Mouse (Mus musculus) layer of hippocampus, postnatal 25 days (tissue): Measurements from ENCODE around the gene Ric3. TPM values are rescaled to one million over a fixed set of nuclear protein-coding genes. Genes with fewer than 3 reads are reported as not detected.
A peak's percentile ranks its signal among the peaks of the same experiment; 100 is the strongest.
"Not testable (repeated sequence)": the region's sequence is repeated elsewhere in the genome, so short reads cannot be mapped to it uniquely, and the experiment has no call there.

Experiments used
- DNase-seq, 2 experiments: peaks; one replicate each; pipeline ENCODE4 v3.0.0; 2022; ENCODE audit warnings: mixed read lengths in 2 of 2, low spot score in 1 of 2; ENCODE audit errors: extremely low spot score in 1 of 2
- total RNA-seq, 2 experiments: library from RNA; stranded (reverse); gene quantifications; 2 replicates each; pipeline ENCODE4 v1.2.3; 2021

Gene Ric3
- 10 to 100 TPM; 64.5 to 68.9 TPM for total RNA-seq

DNA sequence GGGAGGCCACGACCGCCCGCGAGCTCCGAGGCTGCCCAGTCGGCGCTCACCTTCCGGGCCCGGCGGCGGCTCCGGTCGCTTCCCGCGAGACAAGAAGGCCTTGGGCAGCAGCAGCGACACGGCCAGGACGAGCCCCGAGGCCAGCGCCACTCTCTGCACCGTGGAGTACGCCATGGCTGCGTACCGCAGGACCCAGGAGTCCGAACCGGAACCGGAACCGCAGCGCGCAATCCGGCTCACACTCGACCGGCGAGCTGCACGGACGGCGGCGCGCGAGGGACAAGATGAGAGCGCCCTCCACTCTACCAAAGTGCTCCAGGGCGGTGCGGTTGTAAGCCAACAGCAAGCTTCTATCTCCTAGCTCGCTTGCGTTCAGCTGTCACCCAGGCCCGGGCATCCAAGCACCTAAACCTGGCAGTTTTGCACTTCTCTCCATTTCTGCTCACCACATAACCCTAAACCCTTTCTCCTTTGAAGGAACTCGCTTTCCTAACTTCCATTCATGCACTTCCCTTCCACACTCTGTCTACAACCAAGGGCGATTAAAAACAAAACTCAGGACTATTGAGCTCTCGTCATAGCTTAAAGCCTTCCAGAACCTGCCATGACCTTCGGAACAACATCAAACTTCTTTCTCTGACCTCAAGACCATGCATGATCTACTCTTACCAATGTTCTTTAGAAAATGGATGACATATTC lies at the start of gene Ric3:
Gene Ric3 (minus strand): TSS at position 219 of the 700 bp plus-strand sequence.
- peak; percentile 85 to 86 for DNase-seq

DNA sequence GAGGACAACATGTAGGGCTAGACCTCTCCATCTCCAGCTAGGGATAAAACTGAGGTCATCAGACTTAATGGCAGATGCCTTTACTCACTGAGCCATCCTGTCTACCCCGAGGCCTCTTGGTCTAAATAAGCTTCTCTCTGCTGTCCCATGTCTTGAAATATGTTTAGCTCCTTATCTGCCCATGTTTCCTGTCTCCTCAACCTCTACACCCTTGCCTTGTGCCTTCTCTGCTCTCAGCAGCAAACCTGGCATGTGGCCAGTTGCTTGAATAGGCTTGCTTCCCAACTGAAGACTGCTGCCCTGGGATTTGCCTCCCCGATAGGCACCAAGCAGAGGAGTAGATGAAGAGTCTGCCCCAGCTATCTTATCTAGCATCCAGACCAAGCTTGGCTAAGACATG lies 48.4 kb upstream of the Ric3 start:
- DNase-seq, result no peak

DNA sequence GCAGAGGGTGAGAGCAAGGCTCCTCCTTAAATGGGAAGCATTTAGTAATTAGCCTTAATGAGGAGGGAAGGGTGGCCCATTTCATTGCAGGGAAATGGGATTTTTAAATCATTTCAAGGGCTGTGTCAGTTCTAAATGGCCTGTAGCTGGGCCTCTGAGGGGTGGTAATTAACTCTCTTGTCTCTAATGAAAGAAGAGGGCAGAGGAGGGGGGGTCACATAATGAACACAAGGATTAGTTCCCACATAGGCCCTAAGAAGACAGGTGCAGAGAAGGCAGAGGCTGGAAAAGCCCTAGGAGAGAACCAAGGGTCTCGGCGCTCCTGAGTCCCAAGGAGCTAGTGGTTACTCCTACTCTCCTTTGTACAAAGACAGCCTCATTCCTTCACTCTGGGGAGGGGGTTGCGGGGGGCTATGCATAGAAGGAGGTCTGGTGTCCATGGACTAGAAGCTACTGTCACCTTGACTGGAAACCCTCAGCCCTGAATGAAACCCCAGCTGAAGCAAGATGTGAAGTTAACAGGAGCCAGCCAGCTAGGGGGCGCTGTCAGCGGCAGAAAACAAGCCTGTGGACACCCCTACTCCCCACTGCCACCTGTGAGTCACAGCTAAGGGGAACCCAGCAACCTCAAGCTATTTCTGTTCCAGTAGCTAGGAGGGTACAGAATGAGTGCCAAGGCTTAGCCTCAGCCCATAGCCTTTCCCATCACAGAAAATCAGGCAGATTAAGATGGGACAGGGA lies 47.0 kb upstream of the Ric3 start:
- no peak for DNase-seq

DNA sequence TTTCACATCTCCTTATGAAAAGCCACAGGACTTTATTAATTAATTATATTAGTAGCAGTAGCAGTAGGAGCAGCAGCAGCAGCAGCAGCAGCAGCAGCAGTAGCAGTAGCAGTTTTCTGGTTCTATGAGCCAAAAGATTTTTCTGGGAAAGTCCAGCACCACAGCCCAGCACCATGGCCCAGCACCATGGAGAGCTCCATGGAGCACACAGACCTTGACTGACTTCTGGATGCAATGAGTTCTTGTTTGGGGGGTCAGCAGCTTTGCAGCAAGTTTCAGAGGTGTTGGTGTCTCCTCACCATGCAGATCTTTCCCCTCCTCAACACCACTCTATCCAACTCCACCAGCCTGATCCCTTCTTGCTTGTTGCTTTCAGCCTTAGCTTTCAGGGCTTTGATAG lies 46.3 kb upstream of the Ric3 start:
- DNase-seq, result no peak

DNA sequence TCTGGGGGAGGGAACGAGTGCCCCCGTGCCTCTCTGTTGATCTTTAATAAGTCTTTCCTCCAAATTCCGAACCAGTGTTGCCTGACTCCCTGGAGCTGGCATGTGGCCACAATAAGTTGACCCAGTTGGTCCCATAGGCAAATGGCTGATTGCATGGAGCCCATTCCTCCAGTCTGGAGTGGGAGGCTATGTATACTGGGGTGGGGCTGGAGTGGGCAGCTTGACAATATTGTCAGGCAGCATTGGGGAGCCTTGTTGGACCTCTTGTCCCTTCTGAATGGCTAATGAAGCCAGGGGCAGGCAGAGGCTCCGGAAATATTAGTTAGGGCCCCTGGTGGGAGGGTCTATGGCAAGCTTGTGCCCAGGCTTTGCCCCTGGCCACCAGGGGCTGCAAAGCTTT lies 32.8 kb upstream of the Ric3 start:
- DNase-seq, result no peak

DNA sequence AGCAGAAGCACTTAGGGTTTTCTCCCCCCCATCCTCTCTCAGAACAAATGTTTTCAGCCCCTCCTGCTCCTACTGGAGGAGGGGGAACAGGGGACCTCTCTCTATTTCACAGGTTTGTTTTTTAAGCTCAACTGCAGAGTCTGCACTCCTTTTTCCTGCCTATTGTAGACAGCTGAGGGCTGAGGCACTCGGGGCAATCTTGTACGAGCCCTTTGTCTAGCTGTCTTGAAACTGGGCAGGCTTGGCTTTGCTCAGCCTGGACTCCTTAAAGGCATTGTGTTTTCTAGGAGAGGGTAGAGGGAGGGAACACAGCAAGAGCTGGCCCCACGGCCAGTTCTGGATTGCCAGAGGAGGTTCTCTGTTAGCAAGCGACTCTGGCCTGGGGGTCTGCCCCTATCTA lies 32.4 kb upstream of the Ric3 start:
- DNase-seq, result not testable (repeated sequence)

DNA sequence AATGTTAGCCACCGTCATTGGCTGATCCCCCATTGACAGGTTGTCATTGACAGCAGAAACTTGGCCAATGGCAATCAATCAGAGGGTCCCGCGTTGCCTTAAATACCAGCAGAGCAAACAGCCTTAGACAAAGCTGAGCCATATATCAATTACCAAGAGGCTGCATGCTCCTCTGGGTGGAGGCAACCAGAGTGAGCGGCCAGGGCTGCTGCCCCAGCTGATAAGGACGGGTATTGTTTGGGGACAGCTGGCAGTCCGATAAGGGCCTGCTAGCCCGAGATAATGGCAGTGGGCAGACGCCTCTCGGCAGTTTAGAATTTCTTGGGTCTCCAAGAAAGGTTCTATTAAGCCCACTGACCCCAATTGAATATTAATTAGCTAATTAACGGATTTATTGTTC lies 31.8 kb upstream of the Ric3 start:
- no peak for DNase-seq

DNA sequence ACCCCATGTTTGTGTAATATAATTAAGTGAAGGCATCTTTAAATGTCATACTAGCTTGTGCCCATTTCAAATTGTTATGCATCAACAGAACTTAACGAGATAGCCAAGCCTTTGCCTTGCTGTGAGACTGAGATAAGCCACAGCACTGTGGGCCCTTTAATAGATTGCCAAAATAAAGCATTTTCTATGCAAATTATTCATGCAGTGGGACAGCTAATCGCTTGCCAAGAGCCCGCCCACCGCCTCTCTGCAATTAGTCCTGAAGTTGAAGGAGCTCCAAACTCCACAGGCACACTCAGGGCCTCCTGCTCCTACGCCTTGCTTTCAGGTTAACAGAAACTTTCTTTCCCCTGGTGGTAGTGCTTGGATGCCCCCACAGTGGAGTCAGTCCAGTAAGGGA lies 27.9 kb upstream of the Ric3 start:
- DNase-seq, result peak; percentile 18 to 39

DNA sequence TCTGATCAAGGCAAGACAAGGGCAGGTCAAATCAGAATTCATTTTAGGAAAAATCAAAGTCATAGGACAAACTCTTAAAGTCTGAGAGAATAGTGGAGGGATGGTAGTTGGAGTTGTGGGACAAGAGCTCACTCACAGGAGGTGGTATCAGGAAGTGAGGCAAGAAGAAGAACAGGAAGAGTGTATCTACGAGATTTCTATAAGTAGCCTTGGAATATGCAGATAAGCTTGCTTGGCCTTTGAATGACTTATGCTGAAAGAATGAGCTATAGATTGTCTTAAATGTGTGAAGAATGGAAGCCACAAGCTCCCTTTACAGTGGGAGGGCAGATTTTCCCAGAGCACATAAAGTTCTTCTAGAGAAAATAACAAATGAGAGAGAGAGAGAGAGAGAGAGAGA lies 21.8 kb upstream of the Ric3 start:
- DNase-seq, result no peak

DNA sequence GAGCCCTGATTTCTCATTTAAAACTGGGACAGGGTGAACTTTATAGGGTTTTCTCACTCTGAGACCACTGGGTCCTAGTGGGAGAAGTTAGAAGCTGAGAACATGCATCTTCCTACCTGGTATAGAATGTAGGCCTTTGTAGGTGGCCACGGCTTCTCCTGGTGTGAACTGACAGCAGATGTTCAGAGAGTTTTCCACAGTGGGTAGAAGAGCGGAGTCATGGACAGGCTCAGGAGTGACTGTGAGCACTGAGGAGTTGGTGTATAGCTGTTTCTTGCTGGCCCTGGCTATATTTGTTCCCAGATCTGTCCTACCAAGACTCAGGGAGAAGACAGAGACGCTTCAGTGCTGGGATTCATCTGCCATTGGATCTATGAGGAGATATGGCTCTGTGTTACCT lies 18.0 kb upstream of the Ric3 start:
- no peak for DNase-seq

DNA sequence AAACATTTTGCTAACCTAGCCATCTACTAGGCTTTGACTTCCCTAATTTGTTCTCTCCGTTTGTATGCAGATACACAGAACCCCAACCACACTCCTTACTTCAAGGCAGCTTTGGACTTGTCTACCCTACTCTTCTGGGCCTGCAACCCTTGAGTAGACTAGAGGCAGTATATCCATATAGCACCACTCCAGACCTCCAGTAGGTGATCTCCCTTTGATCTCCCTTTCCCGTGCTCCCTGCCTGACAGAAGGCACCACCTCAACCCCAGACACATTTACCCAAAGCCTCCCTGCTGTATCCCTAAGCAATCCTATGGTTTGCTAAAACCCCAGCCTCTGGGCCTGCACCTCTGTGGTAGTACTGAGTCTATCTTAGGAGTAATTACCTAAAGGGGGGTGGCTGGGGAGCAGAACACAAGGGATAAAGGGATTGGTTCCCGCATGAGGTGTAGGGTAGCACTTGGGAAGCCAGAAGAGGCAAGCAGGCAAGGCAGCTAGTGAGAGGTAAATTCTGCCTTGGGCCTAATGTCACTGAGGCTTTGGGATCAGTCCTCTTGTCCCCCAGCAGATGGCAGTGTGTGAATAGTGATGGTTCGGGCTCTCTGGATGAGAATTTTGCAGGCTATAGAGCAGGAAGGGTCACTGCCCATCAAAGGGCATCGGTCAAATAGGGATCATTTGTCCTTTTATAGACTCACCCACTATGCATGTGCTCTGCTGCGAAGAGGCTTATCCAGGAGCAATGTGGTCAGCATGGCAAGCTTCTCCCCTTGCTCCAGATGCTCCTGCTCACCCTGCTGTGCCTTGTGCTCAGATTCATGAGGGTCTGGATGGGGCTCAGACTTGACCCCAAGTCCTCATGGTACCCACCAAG lies 15.3 kb upstream of the Ric3 start:
- peak; percentile 26 to 61 for DNase-seq

DNA sequence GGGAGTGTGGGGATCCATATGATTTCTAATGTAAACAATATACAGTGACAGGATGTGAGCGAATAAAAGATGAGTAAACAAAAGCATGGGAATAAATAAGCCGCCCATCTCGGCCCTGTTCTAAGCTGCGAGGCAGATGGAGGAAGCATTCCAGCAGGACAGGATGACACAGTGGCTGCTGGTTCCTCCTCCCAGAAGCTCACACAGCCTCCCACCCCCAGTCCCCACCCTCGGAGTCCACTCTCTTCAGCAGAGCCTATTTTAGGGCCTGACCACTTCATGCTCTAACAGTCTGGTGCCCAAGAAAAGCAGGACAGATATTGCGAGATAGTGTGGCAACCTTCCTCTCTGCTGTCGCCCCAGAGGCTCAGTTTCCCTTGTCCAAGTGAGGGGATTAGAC lies 14.1 kb upstream of the Ric3 start:
- no peak for DNase-seq

DNA sequence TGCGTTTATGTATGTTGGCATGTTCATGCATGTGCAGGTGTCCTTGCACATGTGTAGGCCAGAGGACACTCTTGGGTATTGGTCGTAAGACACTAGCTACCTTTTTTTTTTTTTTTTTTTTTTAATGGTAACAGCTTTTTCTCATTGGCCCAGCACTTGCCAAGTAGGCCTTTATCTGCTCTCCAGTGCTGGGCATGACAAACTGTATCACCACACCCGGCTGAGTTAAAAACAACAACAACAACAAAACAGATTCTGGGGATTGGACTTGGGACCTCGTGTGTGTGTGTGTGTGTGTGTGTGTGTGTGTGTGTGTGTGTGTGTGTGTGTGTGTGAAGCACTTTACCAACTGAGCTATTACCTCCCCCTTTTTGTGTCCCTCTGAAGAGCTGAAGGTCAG lies 13.5 kb upstream of the Ric3 start:
- no peak for DNase-seq

DNA sequence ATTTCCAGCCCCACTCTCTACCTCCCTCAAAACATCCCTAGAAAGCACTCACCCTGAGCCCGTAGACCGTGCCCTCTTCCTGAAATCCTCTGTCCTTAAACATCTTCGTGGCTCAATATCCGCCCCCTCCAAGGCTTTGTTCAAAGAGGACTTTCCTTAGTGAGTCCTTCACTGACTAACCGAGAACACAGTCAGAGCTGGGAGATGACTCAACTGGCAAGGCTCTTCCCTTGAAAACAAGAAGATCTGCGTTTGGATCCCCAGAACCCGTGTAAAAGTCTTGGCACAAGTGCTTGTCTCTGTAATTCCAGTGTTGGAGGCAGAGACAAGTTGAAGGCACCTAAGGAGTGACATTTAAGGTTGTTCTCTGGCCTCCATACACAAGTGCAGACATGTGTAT lies 11.2 kb upstream of the Ric3 start:
- DNase-seq, result no peak

DNA sequence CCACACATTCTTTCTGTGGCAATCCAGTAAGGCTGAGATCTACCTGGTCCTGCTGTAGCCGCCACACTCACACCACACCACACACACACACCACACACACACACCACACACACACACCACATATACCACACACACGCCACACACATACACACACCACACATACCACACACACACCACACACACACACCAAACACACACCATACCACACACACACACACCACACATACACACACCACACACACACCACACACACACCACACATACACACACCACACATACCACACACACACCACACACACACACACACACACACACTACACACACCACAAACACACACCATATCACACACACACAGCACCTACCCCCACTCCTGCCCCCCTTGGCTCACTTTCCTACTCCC lies 8.2 kb upstream of the Ric3 start:
- DNase-seq, result not testable (repeated sequence)

DNA sequence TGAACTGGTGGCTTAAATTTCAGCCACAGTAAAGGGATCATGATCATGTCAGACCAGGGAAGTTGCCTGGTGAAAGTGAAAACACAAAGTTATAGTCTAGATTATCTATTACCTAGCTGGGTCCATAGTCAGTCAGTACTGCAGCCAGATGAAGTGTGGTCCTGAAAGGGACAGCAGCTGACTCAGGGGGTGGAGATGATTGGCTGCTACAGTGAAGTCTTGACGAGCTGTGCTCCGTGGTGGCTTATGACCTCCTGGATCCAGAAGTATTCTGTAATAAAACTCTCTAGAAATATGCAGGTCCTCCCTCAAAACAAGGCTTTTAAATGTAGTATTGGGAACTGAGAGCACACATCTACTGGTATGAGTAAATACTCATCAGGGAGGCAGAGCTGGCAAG lies 3.8 kb upstream of the Ric3 start:
- no peak for DNase-seq

DNA sequence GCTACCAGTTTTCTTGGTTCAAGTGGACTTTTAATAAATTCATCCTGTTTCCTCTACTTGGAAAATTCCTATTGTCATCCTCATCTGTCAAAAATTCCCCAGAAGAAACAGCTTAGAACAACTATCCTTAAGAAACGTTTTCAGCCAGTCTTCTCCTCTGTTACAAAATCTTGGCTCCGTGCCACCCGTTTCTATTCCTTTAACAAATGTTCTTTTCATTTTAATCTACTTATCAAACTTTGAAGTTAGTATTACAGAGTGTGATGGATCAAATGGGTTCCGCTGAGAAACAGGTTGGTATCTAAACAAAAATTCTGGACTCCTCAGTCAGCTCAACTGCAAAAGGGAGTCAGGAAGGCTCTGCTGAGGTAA lies 668 bp upstream of the Ric3 start:
- DNase-seq, result no peak

DNA sequence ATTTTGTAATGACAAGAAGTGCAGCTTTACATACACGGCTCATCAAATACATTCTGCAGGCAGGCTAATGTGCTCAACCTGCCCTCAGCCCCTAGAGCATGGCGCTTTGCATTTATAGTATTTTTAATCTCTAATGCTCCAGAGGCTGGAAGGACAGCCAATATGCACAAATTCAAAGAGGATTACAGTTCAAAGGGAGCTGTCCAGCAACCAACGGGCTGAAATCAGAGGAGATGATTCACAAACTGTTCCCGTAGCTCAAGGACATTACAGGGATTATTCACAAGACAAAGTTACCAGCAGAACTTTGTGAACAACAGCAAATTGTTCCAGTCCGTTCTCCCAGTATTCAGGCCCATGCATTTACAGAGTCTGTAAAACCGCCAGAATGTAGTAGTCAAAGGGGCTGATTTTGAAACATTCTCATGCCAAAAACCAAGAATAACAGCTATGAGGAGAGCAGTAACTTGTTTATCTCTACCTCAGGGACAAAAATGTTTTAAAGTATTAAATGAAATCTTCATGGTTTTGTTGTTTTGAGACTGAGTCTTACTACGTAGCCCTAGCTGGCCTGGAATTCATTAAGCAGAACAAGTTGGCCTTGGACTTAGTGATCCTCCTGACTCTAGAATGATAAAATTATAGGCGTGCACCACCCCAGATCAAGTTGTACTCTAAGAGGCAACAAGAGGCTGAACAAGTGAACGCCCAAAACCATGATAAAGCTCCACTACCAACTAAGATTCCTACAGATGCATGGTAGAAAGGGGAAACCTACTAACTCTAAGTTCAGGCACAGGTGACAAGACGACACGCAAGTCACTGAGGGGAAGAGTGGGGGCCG lies 640 bp downstream of the Ric3 start:
- no peak for DNase-seq

DNA sequence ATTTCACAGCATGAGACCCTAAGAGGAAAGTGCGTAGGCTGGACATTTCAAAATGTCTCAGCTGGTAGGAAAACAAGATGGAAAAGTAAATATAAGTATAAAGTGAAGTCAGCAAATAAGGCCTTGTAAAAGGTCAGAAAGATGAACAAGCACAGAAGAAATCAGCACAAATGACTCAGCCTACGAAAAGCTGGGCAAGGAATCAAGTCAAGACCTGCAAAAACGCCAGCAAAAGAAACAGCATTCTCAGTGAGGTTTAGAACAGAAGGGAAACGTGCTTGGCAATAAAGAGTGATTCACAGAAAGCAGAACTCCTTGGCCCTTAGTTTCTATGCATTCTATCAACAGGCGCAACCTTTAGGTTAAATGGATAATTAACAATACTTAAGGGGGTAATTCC lies 10.8 kb downstream of the Ric3 start:
- no peak for DNase-seq

DNA sequence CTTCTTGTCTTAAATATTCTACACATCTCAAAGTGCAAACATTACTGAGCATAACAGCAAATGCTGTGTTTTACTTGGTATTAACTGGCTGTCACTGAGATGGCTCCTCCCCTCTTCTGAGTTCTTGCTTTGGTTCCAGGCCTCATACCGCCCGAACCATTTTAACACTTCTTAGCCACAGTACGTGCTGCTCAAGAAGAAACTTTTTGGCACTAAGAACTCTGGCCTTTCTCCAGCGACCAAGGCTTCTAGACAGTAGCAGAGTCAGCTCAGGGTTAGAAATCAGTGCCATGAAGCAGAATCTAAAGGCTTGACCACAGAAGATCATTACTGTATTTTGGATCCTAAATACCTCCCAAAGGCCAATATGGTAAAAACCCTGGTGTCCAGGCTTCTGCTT lies 13.5 kb downstream of the Ric3 start:
- no peak for DNase-seq
